In genomic region chr11:118403951-118404899, GRCm38 (mm10) we compare ENCODE assay signal across 13 mouse cellular contexts. TPM values are rescaled to one million over a fixed set of nuclear protein-coding genes. Genes with fewer than 3 reads are reported as not detected.
A peak's percentile ranks its signal among the peaks of the same experiment; 100 is the strongest.
DNase-seq lines count a peak whose midpoint lies in the region; ATAC-seq lines count a peak whose summit lies in the region.
"Had no signal": no experiment of that assay in that cellular context is flagged by ENCODE, and none has a peak within 500 bp of the region (broad histone marks: within the 10 kb centered on the region; RNA-seq: fewer than 3 reads in every experiment).

No protein-coding gene starts in this region.

- H3K9ac ChIP-seq in kidney, embryonic 14.5 days (ENCODE audit: low read depth, low read length): no peak overlapping the region
- H3K9ac ChIP-seq: heart, embryonic 12.5 days; hindbrain, embryonic 14.5 days; lung, embryonic 14.5 days; midbrain, embryonic 12.5 days had no signal

- H3K9me3 ChIP-seq in kidney, embryonic 14.5 days (ENCODE audit: control insufficient read depth, low read length): no peaks in the 10 kb centered on the region
- H3K9me3 ChIP-seq: heart, embryonic 12.5 days; midbrain, embryonic 12.5 days had no signal

- 46% methylated on average over 6 of the region's 6 CpGs for WGBS in kidney, embryonic 14.5 days

- no peaks in the 10 kb centered on the region for H3K27me3 ChIP-seq in kidney, embryonic 14.5 days (ENCODE audit: control insufficient read depth, insufficient read depth, low read length)
- H3K27me3 ChIP-seq: heart, embryonic 12.5 days; midbrain, embryonic 12.5 days had no signal

- peaks cover 29% of the 10 kb centered on the region for H3K36me3 ChIP-seq in kidney, embryonic 14.5 days (ENCODE audit: control insufficient read depth, insufficient read depth, low read length)

- ATAC-seq in kidney, embryonic 14.5 days (ENCODE audit: low FRiP score, low TSS enrichment): peak; percentile 24; the same call in 1 of the 2 replicates

- H3K4me1 ChIP-seq in kidney, embryonic 14.5 days (ENCODE audit: control insufficient read depth, insufficient read depth, low read length): peaks cover 28% of the 10 kb centered on the region
- H3K4me1 ChIP-seq: midbrain, embryonic 12.5 days had no signal

- DNase-seq in adrenal gland, adult 8-10 months: peak; percentile 6
- no peak for DNase-seq in adrenal gland, postnatal 25 days
- no peak for DNase-seq in kidney, adult 9 months
- peak; percentile 38 for DNase-seq in testis, postnatal 10 days (ENCODE audit: low spot score)
- no peak for DNase-seq in testis, postnatal 14 days (ENCODE audit: low spot score)
- peak; percentile 45 for DNase-seq in urinary bladder, postnatal 14 days (ENCODE audit: low spot score)
- no peak for DNase-seq in Muller cell, postnatal 12 days (ENCODE audit: inconsistent ontology term)
- DNase-seq: lung, embryonic 14.5 days had no signal

- no peak overlapping the region for H3K4me3 ChIP-seq in kidney, embryonic 14.5 days (ENCODE audit: low read length)
- H3K4me3 ChIP-seq: heart, embryonic 12.5 days; left cerebral cortex, adult 2 months; midbrain, embryonic 12.5 days had no signal

- H3K4me2 ChIP-seq in kidney, embryonic 14.5 days (replicated peaks; ENCODE audit: low read depth, low read length): no peak overlapping the region
- H3K4me2 ChIP-seq: heart, embryonic 12.5 days; hindbrain, embryonic 14.5 days; lung, embryonic 14.5 days; midbrain, embryonic 12.5 days had no signal

- H3K27ac ChIP-seq in kidney, embryonic 14.5 days (ENCODE audit: low read depth, low read length): no peak overlapping the region
- H3K27ac ChIP-seq: hindbrain, embryonic 14.5 days; left cerebral cortex, adult 2 months; midbrain, embryonic 12.5 days had no signal

RNA-seq across cellular contexts. Expression of gene Lgals3bp, which starts 2.3 kb away (rescaled TPM):
- 100 to 1,000 TPM in 2 of 4 experiments, 10 to 100 TPM in 2; 88.8 to 112 (median 98.8) TPM for total RNA-seq in adrenal gland, adult 8-10 months (2022)
- total RNA-seq in adrenal gland, postnatal 25 days (2021): 57.9 and 86.6 TPM in 2 replicates
- polyA plus RNA-seq in kidney, embryonic 14.5 days (2014; fragmentation: Nextera tagmentation; extraction: Ambion mirVana): 11.8 and 13.0 TPM in 2 replicates

RNA-seq across cellular contexts. Expression of gene Cant1, which starts 14.7 kb away (rescaled TPM):
- 10 to 100 TPM; 36.8 to 39.6 (median 37.9) TPM for total RNA-seq in adrenal gland, adult 8-10 months (2022)
- total RNA-seq in adrenal gland, postnatal 25 days (2021): 35.1 and 40.1 TPM in 2 replicates
- polyA plus RNA-seq in kidney, embryonic 14.5 days (2014; fragmentation: Nextera tagmentation; extraction: Ambion mirVana): 19.0 and 24.1 TPM in 2 replicates

RNA-seq across cellular contexts. Expression of gene C1qtnf1, which starts 23.8 kb away (rescaled TPM):
- 10 to 100 TPM; 20.4 to 26.2 (median 24.3) TPM for total RNA-seq in adrenal gland, adult 8-10 months (2022)
- total RNA-seq in adrenal gland, postnatal 25 days (2021): 11.8 and 18.8 TPM in 2 replicates
- 2.8 and 4.0 TPM in 2 replicates for polyA plus RNA-seq in kidney, embryonic 14.5 days (2014; fragmentation: Nextera tagmentation; extraction: Ambion mirVana)

RNA-seq across cellular contexts. Expression of gene Timp2, which starts 48.7 kb away (rescaled TPM):
- total RNA-seq in adrenal gland, adult 8-10 months (2022): 100 to 1,000 TPM in 3 of 4 experiments, 10 to 100 TPM in 1; 95.5 to 261 (median 186) TPM
- total RNA-seq in adrenal gland, postnatal 25 days (2021): 43.1 and 51.3 TPM in 2 replicates
- 58.7 and 102 TPM in 2 replicates for polyA plus RNA-seq in kidney, embryonic 14.5 days (2014; fragmentation: Nextera tagmentation; extraction: Ambion mirVana)

Comparison
In these comparisons a context has a peak if more than half of its experiments do, and no peak if none do; other contexts are left out.
1. DNase-seq: peak in adrenal gland, adult 8-10 months (single experiment), testis, postnatal 10 days (single experiment) and urinary bladder, postnatal 14 days (single experiment); none in adrenal gland, postnatal 25 days (single experiment), kidney, adult 9 months (single experiment), testis, postnatal 14 days (single experiment) and Muller cell, postnatal 12 days (single experiment).